ENCODE assay signal across 13 mouse cellular contexts in the genomic region with DNA sequence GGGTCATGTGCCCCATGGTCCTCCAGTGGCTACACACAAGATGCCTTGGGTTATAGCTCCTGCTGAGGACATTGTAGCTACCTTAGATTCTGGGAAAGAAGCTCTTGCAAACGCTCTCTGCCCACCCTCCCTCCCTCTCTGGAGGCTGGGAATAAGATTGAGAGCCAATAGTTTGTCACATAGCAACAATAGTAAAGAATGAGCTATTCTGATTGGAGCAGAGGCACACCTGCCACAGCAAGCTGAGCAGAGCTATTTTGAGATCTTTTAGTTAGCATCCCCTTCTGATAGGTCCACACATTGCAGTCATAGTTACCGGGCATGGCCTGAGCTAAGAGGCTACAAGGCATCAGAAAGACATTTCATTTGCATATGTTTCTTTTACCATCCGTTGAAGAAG. TPM values are rescaled to one million over a fixed set of nuclear protein-coding genes. Genes with fewer than 3 reads are reported as not detected.
DNase-seq lines count a peak whose midpoint lies in the region; ATAC-seq lines count a peak whose summit lies in the region.
"Had no signal": no experiment of that assay in that cellular context is flagged by ENCODE, and none has a peak within 500 bp of the region (broad histone marks: within the 10 kb centered on the region; RNA-seq: fewer than 3 reads in every experiment).

No protein-coding gene starts in this region.

- H3K36me3 ChIP-seq in liver, embryonic 15.5 days (replicated peaks): no peaks in the 10 kb centered on the region
- H3K36me3 ChIP-seq: embryonic facial prominence, embryonic 13.5 days; stomach, embryonic 15.5 days had no signal

- H3K9me3 ChIP-seq in liver, embryonic 15.5 days (replicated peaks): no peaks in the 10 kb centered on the region
- H3K9me3 ChIP-seq: embryonic facial prominence, embryonic 13.5 days; stomach, embryonic 15.5 days had no signal

- peak overlapping the region; percentile 85 for H3K27ac ChIP-seq in liver, embryonic 15.5 days (replicated peaks)
- H3K27ac ChIP-seq: embryonic facial prominence, embryonic 13.5 days; heart, adult 2 months; macrophage; stomach, embryonic 15.5 days had no signal

- WGBS in liver, embryonic 15.5 days (ENCODE audit: insufficient replicate concordance): 23% methylated on average over 3 of the region's 3 CpGs

- no peak overlapping the region for H3K9ac ChIP-seq in liver, embryonic 15.5 days
- H3K9ac ChIP-seq: embryonic facial prominence, embryonic 13.5 days; stomach, embryonic 15.5 days had no signal

- H3K4me3 ChIP-seq in liver, embryonic 15.5 days (replicated peaks): no peak overlapping the region
- H3K4me3 ChIP-seq: embryonic facial prominence, embryonic 13.5 days; heart, adult 2 months; stomach, embryonic 15.5 days had no signal

- no peak for ATAC-seq in liver, embryonic 15.5 days (ENCODE audit: insufficient read depth)
- ATAC-seq: activated CD4-positive, CD25-positive, alpha-beta regulatory T cell, adult 4 months had no signal

- 0 out of 2 replicates have a peak overlapping the region, but pooled peaks have one; percentile 57 for H3K4me2 ChIP-seq in liver, embryonic 15.5 days
- H3K4me2 ChIP-seq: embryonic facial prominence, embryonic 13.5 days; stomach, embryonic 15.5 days had no signal

- peak; percentile 30 to 37 for DNase-seq in cerebellum, postnatal 10 days
- no peak for DNase-seq in cerebellum, adult 9-10 months
- peak; percentile 21 to 24 for DNase-seq in left cerebral cortex, postnatal 25 days (ENCODE audit: low spot score in 2 of 2)
- no peak for DNase-seq in left cerebral cortex, adult 11 months (ENCODE audit: low spot score)
- peak; percentile 2 for DNase-seq in Muller cell, postnatal 12 days (ENCODE audit: inconsistent ontology term)
- DNase-seq in kidney, postnatal 4 days: no peak
- no peak for DNase-seq in cerebellum, postnatal 36 days
- DNase-seq: heart, adult 2 months had no signal

- intact Hi-C loops in left cerebral cortex, postnatal 25 days (cut with DNase I): no loop called here

- no peaks in the 10 kb centered on the region for H3K27me3 ChIP-seq in liver, embryonic 15.5 days
- H3K27me3 ChIP-seq: embryonic facial prominence, embryonic 13.5 days; stomach, embryonic 15.5 days had no signal

- H3K4me1 ChIP-seq in liver, embryonic 15.5 days (replicated peaks): peaks cover 24% of the 10 kb centered on the region
- H3K4me1 ChIP-seq: embryonic facial prominence, embryonic 13.5 days; stomach, embryonic 15.5 days had no signal

RNA-seq across cellular contexts. Expression of gene Ep300, which starts 8.2 kb away (rescaled TPM):
- 10 to 100 TPM; 64.1 to 66.4 TPM for total RNA-seq in left cerebral cortex, postnatal 25 days (2021)
- 6.1 and 7.9 TPM in 2 replicates for polyA plus RNA-seq in liver, embryonic 15.5 days (2015; fragmentation: Nextera tagmentation; extraction: Ambion mirVana)

Comparison
In these comparisons a context has a peak if more than half of its experiments do, and no peak if none do; other contexts are left out.
1. DNase-seq: peak in cerebellum, postnatal 10 days (2 of 2), left cerebral cortex, postnatal 25 days (2 of 2) and Muller cell, postnatal 12 days (single experiment); none in cerebellum, adult 9-10 months (single experiment), left cerebral cortex, adult 11 months (single experiment), kidney, postnatal 4 days (0 of 2) and cerebellum, postnatal 36 days (0 of 2).